Mouse (Mus musculus) layer of hippocampus, adult 9-11 months (tissue): ENCODE results near the gene Rabep1.
A peak's percentile ranks its signal among the peaks of the same experiment; 100 is the strongest.
"Not testable (repeated sequence)": the region's sequence is repeated elsewhere in the genome, so short reads cannot be mapped to it uniquely, and the experiment has no call there.

Source experiments
- DNase-seq: peaks from one replicate; pipeline ENCODE4 v3.0.0; 2022

The Rabep1 gene

GRCm38 (mm10) chr11:70898182-70898581 lies 53.6 kb downstream of the Rabep1 start:
- not testable (repeated sequence) for DNase-seq

- DNase-seq, result no peak
These were observed 62.1 kb downstream of the Rabep1 start for GRCm38 (mm10) chr11:70906681-70907080.

GRCm38 (mm10) chr11:70911323-70911722 lies 66.7 kb downstream of the Rabep1 start:
- no peak for DNase-seq

- no peak for DNase-seq
These were observed 67.3 kb downstream of the Rabep1 start for GRCm38 (mm10) chr11:70911920-70912319.

- peak; percentile 57 for DNase-seq
These were observed 73.3 kb downstream of the Rabep1 start for GRCm38 (mm10) chr11:70917896-70918295.

- no peak for DNase-seq
These were observed 74.9 kb downstream of the Rabep1 start for GRCm38 (mm10) chr11:70919524-70919923.

- no peak for DNase-seq
These were observed 86.9 kb downstream of the Rabep1 start for GRCm38 (mm10) chr11:70931461-70931860.

GRCm38 (mm10) chr11:70935316-70935715 lies 90.7 kb downstream of the Rabep1 start:
- DNase-seq, result no peak

GRCm38 (mm10) chr11:70942596-70942995 lies 98.0 kb downstream of the Rabep1 start:
- DNase-seq, result no peak

- DNase-seq, result no peak
These were observed 99.1 kb downstream of the Rabep1 start for GRCm38 (mm10) chr11:70943651-70944050.

GRCm38 (mm10) chr11:70944935-70945817 lies 100.6 kb downstream of the Rabep1 start:
- no peak for DNase-seq

- no peak for DNase-seq
These were observed 110.1 kb downstream of the Rabep1 start for GRCm38 (mm10) chr11:70954711-70955110.

GRCm38 (mm10) chr11:70960786-70961554 lies 116.4 kb downstream of the Rabep1 start:
- DNase-seq, result no peak

GRCm38 (mm10) chr11:70964222-70964907 lies 119.8 kb downstream of the Rabep1 start:
- no peak for DNase-seq

- no peak for DNase-seq
These were observed 124.8 kb downstream of the Rabep1 start for GRCm38 (mm10) chr11:70969271-70969794.

GRCm38 (mm10) chr11:70969821-70970559 lies 125.4 kb downstream of the Rabep1 start, which contains the start of the genes Nup88 and Rpain:
Nup88 (minus strand) TSS chr11:70969973.
Rpain (plus strand) TSS chr11:70970213.
- peak; percentile 96 for DNase-seq

GRCm38 (mm10) chr11:70970560-70971540 lies 126.3 kb downstream of the Rabep1 start:
- no peak for DNase-seq

GRCm38 (mm10) chr11:70972586-70972985 lies 128.0 kb downstream of the Rabep1 start:
- DNase-seq, result no peak

GRCm38 (mm10) chr11:70973947-70974346 lies 129.4 kb downstream of the Rabep1 start:
- no peak for DNase-seq

- DNase-seq, result peak; percentile 61
These were observed 130.6 kb downstream of the Rabep1 start for GRCm38 (mm10) chr11:70975193-70975592.

- DNase-seq, result no peak
These were observed 132.7 kb downstream of the Rabep1 start for GRCm38 (mm10) chr11:70977293-70977692.
